Mouse (Mus musculus) testis, postnatal 14 days (tissue): Measurements from ENCODE around the gene Fam186a.

Source experiments
- DNase-seq: peaks from one replicate; pipeline ENCODE4 v3.0.0; 2021; ENCODE audit warnings: low spot score

Fam186a gene

DNA sequence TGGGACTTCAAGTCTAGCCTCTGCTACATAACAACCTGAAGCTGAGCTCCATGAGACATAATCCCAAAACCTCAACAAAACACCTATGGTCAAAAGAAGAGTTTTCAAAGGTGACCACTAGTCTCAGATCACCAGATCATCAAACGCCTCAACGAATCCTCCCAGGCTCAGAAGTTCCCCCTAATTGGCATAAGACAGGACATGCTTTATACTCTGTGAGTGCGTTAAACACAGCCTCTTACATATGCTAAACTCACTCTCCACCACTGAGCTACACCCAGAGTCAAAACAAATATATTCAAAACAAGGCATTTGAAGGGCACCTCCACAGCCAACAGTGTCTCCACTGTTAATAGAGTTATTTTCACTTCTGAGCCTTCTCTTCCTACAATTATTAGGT lies 94.3 kb downstream of the Fam186a start:
- DNase-seq: no peak
